Mouse (Mus musculus) midbrain, embryonic 15.5 days (tissue): ENCODE measurements at regions not wholly inside any gene's neighbourhood (a gene's known extent, or its start where the extent isn't known, plus 50 kb on each side); places are given as distances from the start of the nearest gene placed in this dataset.

ENCODE experiments used
- ATAC-seq: fragments of 200-750 bp; cut with Nextera tagmentation; replicated peaks from 2 replicates; pipeline ENCODE4 v1.8.0; 2017; ENCODE audit warnings: moderate TSS enrichment
- H3K27ac ChIP-seq: fragments of 300-500 bp; sonication (generic); 2 replicates; pipeline ENCODE4 v1.5.1; 2015; ENCODE audit warnings: mild to moderate bottlenecking, inconsistent platforms
- H3K27me3 ChIP-seq: fragments of 300-500 bp; sonication (generic); replicated peaks from 2 replicates; pipeline ENCODE4 v1.6.1; 2015; ENCODE audit warnings: inconsistent platforms
- H3K36me3 ChIP-seq: fragments of 300-500 bp; sonication (generic); replicated peaks from 2 replicates; pipeline ENCODE4 v1.6.1; 2015; ENCODE audit warnings: inconsistent platforms
- H3K4me1 ChIP-seq: fragments of 300-500 bp; sonication (generic); 2 replicates; pipeline ENCODE4 v1.6.1; 2015; ENCODE audit warnings: inconsistent platforms
- H3K4me2 ChIP-seq: fragments of 300-500 bp; sonication (generic); 2 replicates; pipeline ENCODE4 v1.6.1; 2015; ENCODE audit warnings: inconsistent platforms, mild to moderate bottlenecking, moderate library complexity
- H3K4me3 ChIP-seq: fragments of 300-500 bp; sonication (generic); 2 replicates; pipeline ENCODE4 v1.5.1; 2015; ENCODE audit warnings: mild to moderate bottlenecking, inconsistent platforms
- H3K9ac ChIP-seq: fragments of 300-500 bp; sonication (generic); 2 replicates; pipeline ENCODE4 v1.6.1; 2015; ENCODE audit warnings: mild to moderate bottlenecking, inconsistent platforms
- H3K9me3 ChIP-seq: fragments of 300-500 bp; sonication (generic); 2 replicates; pipeline ENCODE4 v1.6.1; 2016; ENCODE audit warnings: inconsistent platforms
- WGBS: fragments of 180-500 bp; shearing (Covaris S2); methylation state at CpG from one replicate; pipeline ENCODE4 v1.1.7; 2015; ENCODE audit warnings: mixed read lengths; 5-methylcytosine and 5-hydroxymethylcytosine counted together

GRCm38 (mm10) chr15:56016070-56016469, 1461.4 kb downstream of the Slc22a22 start:
- WGBS: 89% methylated on average over 1 of the region's 1 CpGs
- H3K9me3 ChIP-seq: no peaks in the 10 kb centered on the region
- H3K36me3 ChIP-seq: no peaks in the 10 kb centered on the region
- no peak for ATAC-seq
- H3K9ac ChIP-seq: no peak overlapping the region
- H3K27me3 ChIP-seq: no peaks in the 10 kb centered on the region
- no peak overlapping the region for H3K4me2 ChIP-seq
- H3K4me1 ChIP-seq: no peaks in the 10 kb centered on the region
- no peak overlapping the region for H3K4me3 ChIP-seq
- no peak overlapping the region for H3K27ac ChIP-seq

- H3K27me3 ChIP-seq: no peaks in the 10 kb centered on the region
- H3K4me2 ChIP-seq: no peak overlapping the region
- no peak overlapping the region for H3K4me3 ChIP-seq
- no peak overlapping the region for H3K9ac ChIP-seq
- no peak overlapping the region for H3K27ac ChIP-seq
- 74% methylated on average over 8 of the region's 8 CpGs for WGBS
- no peaks in the 10 kb centered on the region for H3K36me3 ChIP-seq
- no peaks in the 10 kb centered on the region for H3K9me3 ChIP-seq
- no peaks in the 10 kb centered on the region for H3K4me1 ChIP-seq
- ATAC-seq: no peak
Measured at GRCm38 (mm10) chr15:56014059-56014620, 1463.3 kb downstream of the Slc22a22 start.

- ATAC-seq: no peak
- H3K27ac ChIP-seq: no peak overlapping the region
- no peaks in the 10 kb centered on the region for H3K36me3 ChIP-seq
- H3K4me3 ChIP-seq: no peak overlapping the region
- H3K9me3 ChIP-seq: no peaks in the 10 kb centered on the region
- no peaks in the 10 kb centered on the region for H3K4me1 ChIP-seq
- no peak overlapping the region for H3K4me2 ChIP-seq
- WGBS: 32% methylated on average over 5 of the region's 5 CpGs
- H3K9ac ChIP-seq: no peak overlapping the region
- H3K27me3 ChIP-seq: no peaks in the 10 kb centered on the region
Measured at GRCm38 (mm10) chr15:56008603-56009174, 1468.7 kb downstream of the Slc22a22 start.

- no peak for ATAC-seq
- H3K4me3 ChIP-seq: no peak overlapping the region
- H3K9ac ChIP-seq: no peak overlapping the region
- no peaks in the 10 kb centered on the region for H3K27me3 ChIP-seq
- H3K9me3 ChIP-seq: no peaks in the 10 kb centered on the region
- H3K27ac ChIP-seq: no peak overlapping the region
- H3K4me1 ChIP-seq: no peaks in the 10 kb centered on the region
- no peaks in the 10 kb centered on the region for H3K36me3 ChIP-seq
- 59% methylated on average over 3 of the region's 3 CpGs for WGBS
- no peak overlapping the region for H3K4me2 ChIP-seq
Measured at GRCm38 (mm10) chr15:56007376-56007775, 1470.0 kb downstream of the Slc22a22 start.

GRCm38 (mm10) chr15:56005361-56005760, 1472.1 kb downstream of the Slc22a22 start:
- 93% methylated on average over 8 of the region's 8 CpGs for WGBS
- Histone ChIP-seq H3K4me2 (no peak overlapping the region), H3K27ac (no peak overlapping the region), H3K36me3 (no peaks in the 10 kb centered on the region), H3K9me3 (no peaks in the 10 kb centered on the region), H3K27me3 (no peaks in the 10 kb centered on the region), H3K9ac (no peak overlapping the region), H3K4me3 (no peak overlapping the region), H3K4me1 (no peaks in the 10 kb centered on the region)
- no peak for ATAC-seq

GRCm38 (mm10) chr15:56003921-56004320, 1473.5 kb downstream of the Slc22a22 start:
- ATAC-seq: no peak
- no peak overlapping the region for H3K4me2 ChIP-seq
- H3K27ac ChIP-seq: no peak overlapping the region
- WGBS: 92% methylated on average over 3 of the region's 3 CpGs
- H3K27me3 ChIP-seq: no peaks in the 10 kb centered on the region
- no peaks in the 10 kb centered on the region for H3K4me1 ChIP-seq
- no peak overlapping the region for H3K9ac ChIP-seq
- H3K36me3 ChIP-seq: no peaks in the 10 kb centered on the region
- H3K4me3 ChIP-seq: no peak overlapping the region
- no peaks in the 10 kb centered on the region for H3K9me3 ChIP-seq

- no peaks in the 10 kb centered on the region for H3K4me1 ChIP-seq
- no peak overlapping the region for H3K4me2 ChIP-seq
- no peak for ATAC-seq
- no peaks in the 10 kb centered on the region for H3K27me3 ChIP-seq
- 90% methylated on average over 4 of the region's 4 CpGs for WGBS
- H3K4me3 ChIP-seq: no peak overlapping the region
- no peaks in the 10 kb centered on the region for H3K9me3 ChIP-seq
- no peak overlapping the region for H3K27ac ChIP-seq
- no peaks in the 10 kb centered on the region for H3K36me3 ChIP-seq
- no peak overlapping the region for H3K9ac ChIP-seq
Measured at GRCm38 (mm10) chr15:55999605-56000004, 1477.8 kb downstream of the Slc22a22 start.

- H3K4me3 ChIP-seq: no peak overlapping the region
- no peak overlapping the region for H3K4me2 ChIP-seq
- no peaks in the 10 kb centered on the region for H3K27me3 ChIP-seq
- WGBS: 86% methylated on average over 4 of the region's 4 CpGs
- no peaks in the 10 kb centered on the region for H3K4me1 ChIP-seq
- H3K9me3 ChIP-seq: no peaks in the 10 kb centered on the region
- no peaks in the 10 kb centered on the region for H3K36me3 ChIP-seq
- ATAC-seq: no peak
- H3K9ac ChIP-seq: no peak overlapping the region
- no peak overlapping the region for H3K27ac ChIP-seq
Measured at GRCm38 (mm10) chr15:55997977-55998376, 1479.4 kb downstream of the Slc22a22 start.

GRCm38 (mm10) chr15:55994680-55995079, 1482.7 kb downstream of the Slc22a22 start:
- no peak for ATAC-seq
- Histone ChIP-seq H3K27ac (no peak overlapping the region), H3K36me3 (no peaks in the 10 kb centered on the region), H3K9me3 (no peaks in the 10 kb centered on the region), H3K4me2 (no peak overlapping the region), H3K4me1 (no peaks in the 10 kb centered on the region), H3K9ac (no peak overlapping the region), H3K4me3 (no peak overlapping the region), H3K27me3 (no peaks in the 10 kb centered on the region)
- WGBS: 82% methylated on average over 3 of the region's 3 CpGs

- no peak overlapping the region for H3K4me3 ChIP-seq
- H3K4me2 ChIP-seq: 0 out of 2 replicates have a peak overlapping the region, but pooled peaks have one; percentile 16
- H3K4me1 ChIP-seq: no peaks in the 10 kb centered on the region
- H3K36me3 ChIP-seq: no peaks in the 10 kb centered on the region
- H3K9me3 ChIP-seq: no peaks in the 10 kb centered on the region
- no peak overlapping the region for H3K9ac ChIP-seq
- no peaks in the 10 kb centered on the region for H3K27me3 ChIP-seq
- H3K27ac ChIP-seq: no peak overlapping the region
- 39% methylated on average over 14 of the region's 14 CpGs for WGBS
- no peak for ATAC-seq
Measured at GRCm38 (mm10) chr15:55975843-55976242, 1501.6 kb downstream of the Slc22a22 start.

- no peak for ATAC-seq
Measured at GRCm38 (mm10) chr15:55966780-55967179, 1510.6 kb downstream of the Slc22a22 start.

GRCm38 (mm10) chr15:55965296-55965695, 1512.1 kb downstream of the Slc22a22 start:
- WGBS: 79% methylated on average over 7 of the region's 7 CpGs
- Histone ChIP-seq H3K4me2 (no peak overlapping the region), H3K9ac (no peak overlapping the region), H3K27ac (no peak overlapping the region), H3K4me1 (no peaks in the 10 kb centered on the region), H3K9me3 (no peaks in the 10 kb centered on the region), H3K36me3 (no peaks in the 10 kb centered on the region), H3K27me3 (no peaks in the 10 kb centered on the region), H3K4me3 (no peak overlapping the region)
- ATAC-seq: no peak

More at GRCm38 (mm10) chr15:55966780-55967179, 1510.6 kb downstream of the Slc22a22 start:
- Histone ChIP-seq H3K27ac (no peak overlapping the region), H3K4me1 (no peaks in the 10 kb centered on the region), H3K9ac (no peak overlapping the region), H3K36me3 (no peaks in the 10 kb centered on the region), H3K9me3 (no peaks in the 10 kb centered on the region), H3K4me2 (no peak overlapping the region), H3K27me3 (no peaks in the 10 kb centered on the region), H3K4me3 (no peak overlapping the region)
- 30% methylated on average over 2 of the region's 2 CpGs for WGBS

- Histone ChIP-seq H3K9me3 (no peaks in the 10 kb centered on the region), H3K4me1 (no peaks in the 10 kb centered on the region), H3K36me3 (no peaks in the 10 kb centered on the region), H3K27me3 (no peaks in the 10 kb centered on the region), H3K4me3 (no peak overlapping the region), H3K4me2 (no peak overlapping the region), H3K9ac (no peak overlapping the region), H3K27ac (no peak overlapping the region)
- WGBS: 97% methylated on average over 3 of the region's 3 CpGs
- ATAC-seq: no peak
Measured at GRCm38 (mm10) chr15:55962093-55962492, 1515.3 kb downstream of the Slc22a22 start.
